Comparison of ENCODE assay signal across 8 mouse cellular contexts in the genomic region with DNA sequence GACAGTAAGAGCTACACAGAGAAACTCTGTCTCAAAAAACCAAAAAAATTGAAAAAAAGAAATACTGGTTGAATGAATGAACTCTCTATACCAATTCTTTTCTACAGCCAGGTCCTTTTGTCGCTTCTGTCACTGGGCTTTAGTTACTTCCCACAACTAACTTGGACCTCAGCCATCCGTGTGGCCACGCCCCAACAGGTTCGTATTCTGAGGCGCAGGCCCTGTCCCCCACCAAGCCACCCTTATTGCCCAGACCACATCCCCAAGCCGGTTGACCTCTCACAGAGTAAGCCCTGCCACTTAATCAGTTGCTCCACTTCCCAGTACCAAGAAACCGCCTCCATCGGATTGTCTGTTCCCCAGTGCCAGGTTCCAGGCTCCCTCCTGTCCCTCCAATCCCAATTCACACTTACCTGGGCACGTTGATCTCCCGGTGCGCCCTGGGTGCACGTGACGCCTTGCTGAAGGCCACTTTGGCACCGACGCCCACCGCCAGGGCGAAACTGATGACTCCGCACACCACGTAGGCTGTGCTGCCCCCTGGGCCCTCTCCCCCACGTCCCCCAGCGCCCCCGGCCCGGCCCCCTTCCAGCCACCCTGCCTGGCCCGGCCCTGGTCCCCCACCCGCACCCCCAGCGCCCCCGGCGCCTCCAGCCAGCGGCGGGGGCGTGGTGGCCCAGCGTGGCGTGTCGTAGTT. TPM values are rescaled to one million over a fixed set of nuclear protein-coding genes. Genes with fewer than 3 reads are reported as not detected.
A peak's percentile ranks its signal among the peaks of the same experiment; 100 is the strongest.
DNase-seq lines count a peak whose midpoint lies in the region; ATAC-seq lines count a peak whose summit lies in the region.

No protein-coding gene starts in this region.

- H3K36me3 ChIP-seq in intestine, embryonic 16.5 days (ENCODE audit: control insufficient read depth, insufficient read depth, low read length), result no peaks in the 10 kb centered on the region

- H3K4me1 ChIP-seq in intestine, embryonic 16.5 days (ENCODE audit: control insufficient read depth, insufficient read depth, low read length), result peaks cover 8% of the 10 kb centered on the region; the same call in 1 of the 2 replicates

- peak overlapping the region; percentile 61 for H3K9ac ChIP-seq in intestine, embryonic 16.5 days (ENCODE audit: low read depth, low read length)

- H3K4me3 ChIP-seq in intestine, embryonic 16.5 days (ENCODE audit: low read length), result peak overlapping the region; percentile 52

- 5% methylated on average over 34 of the region's 34 CpGs for WGBS in intestine, embryonic 16.5 days

- no peak overlapping the region for H3K27ac ChIP-seq in intestine, embryonic 16.5 days (ENCODE audit: low read length)

- no peaks in the 10 kb centered on the region for H3K9me3 ChIP-seq in intestine, embryonic 16.5 days (ENCODE audit: control insufficient read depth, low read length)

- DNase-seq in cerebellum, adult 9-10 months, result peak; percentile 65
- no peak for DNase-seq in cerebellum, postnatal 4 days (ENCODE audit: low spot score in 2 of 2)
- peak; percentile 21 to 26 for DNase-seq in cerebellum, postnatal 36 days
- DNase-seq in lung, postnatal 14 days, result peak; percentile 32
- no peak for DNase-seq in c-Kit-positive CD71-positive TER-119-positive erythroid progenitor cells, embryonic 14.5 days (ENCODE audit: low spot score)
- DNase-seq in yolk sac, embryonic 10.5 days (ENCODE audit: low spot score), result no peak
- no peak for DNase-seq in natural killer cell, adult 2 months (ENCODE audit: low spot score in 2 of 2)

- H3K4me2 ChIP-seq in intestine, embryonic 16.5 days (ENCODE audit: low read depth, low read length), result peak overlapping the region; percentile 92

- peaks cover 50% of the 10 kb centered on the region for H3K27me3 ChIP-seq in intestine, embryonic 16.5 days (replicated peaks; ENCODE audit: control insufficient read depth, insufficient read depth, low read length)

- peak; percentile 50 for ATAC-seq in intestine, embryonic 16.5 days

RNA-seq across cellular contexts. Expression of gene Shisa7, which starts 8.7 kb away (rescaled TPM):
- 0.12 and 0.15 TPM in 2 replicates for polyA plus RNA-seq in intestine, embryonic 16.5 days (2015; fragmentation: Nextera tagmentation; extraction: Ambion mirVana)

RNA-seq across cellular contexts. Expression of gene Ube2s, which starts 23.4 kb away (rescaled TPM):
- polyA plus RNA-seq in intestine, embryonic 16.5 days (2015; fragmentation: Nextera tagmentation; extraction: Ambion mirVana), result 238 and 256 TPM in 2 replicates

RNA-seq across cellular contexts. Expression of gene Isoc2b, which starts 34.3 kb away (rescaled TPM):
- 17.8 and 22.9 TPM in 2 replicates for polyA plus RNA-seq in intestine, embryonic 16.5 days (2015; fragmentation: Nextera tagmentation; extraction: Ambion mirVana)

RNA-seq across cellular contexts. Expression of gene Isoc2a, which starts 41.2 kb away (rescaled TPM):
- 1.4 TPM in 2 replicates for polyA plus RNA-seq in intestine, embryonic 16.5 days (2015; fragmentation: Nextera tagmentation; extraction: Ambion mirVana)

RNA-seq across cellular contexts. Expression of gene Rpl28, which starts 43.1 kb away (rescaled TPM):
- 320 and 345 TPM in 2 replicates for polyA plus RNA-seq in intestine, embryonic 16.5 days (2015; fragmentation: Nextera tagmentation; extraction: Ambion mirVana)

Comparison
In these comparisons a context has a peak if more than half of its experiments do, and no peak if none do; other contexts are left out.
1. DNase-seq: peak in cerebellum, adult 9-10 months (single experiment), cerebellum, postnatal 36 days (2 of 2) and lung, postnatal 14 days (single experiment); none in cerebellum, postnatal 4 days (0 of 2), c-Kit-positive CD71-positive TER-119-positive erythroid progenitor cells, embryonic 14.5 days (single experiment), yolk sac, embryonic 10.5 days (single experiment) and natural killer cell, adult 2 months (0 of 2).